Mouse (Mus musculus): ENCODE results near the gene Kdsr. TPM values are rescaled to one million over a fixed set of nuclear protein-coding genes. Genes with fewer than 3 reads are reported as not detected.
"Not testable (repeated sequence)": the region's sequence is repeated elsewhere in the genome, so short reads cannot be mapped to it uniquely, and the experiment has no call there.

Kdsr gene
- polyA plus RNA-seq, 1 experiment: 18.7 TPM

DNA sequence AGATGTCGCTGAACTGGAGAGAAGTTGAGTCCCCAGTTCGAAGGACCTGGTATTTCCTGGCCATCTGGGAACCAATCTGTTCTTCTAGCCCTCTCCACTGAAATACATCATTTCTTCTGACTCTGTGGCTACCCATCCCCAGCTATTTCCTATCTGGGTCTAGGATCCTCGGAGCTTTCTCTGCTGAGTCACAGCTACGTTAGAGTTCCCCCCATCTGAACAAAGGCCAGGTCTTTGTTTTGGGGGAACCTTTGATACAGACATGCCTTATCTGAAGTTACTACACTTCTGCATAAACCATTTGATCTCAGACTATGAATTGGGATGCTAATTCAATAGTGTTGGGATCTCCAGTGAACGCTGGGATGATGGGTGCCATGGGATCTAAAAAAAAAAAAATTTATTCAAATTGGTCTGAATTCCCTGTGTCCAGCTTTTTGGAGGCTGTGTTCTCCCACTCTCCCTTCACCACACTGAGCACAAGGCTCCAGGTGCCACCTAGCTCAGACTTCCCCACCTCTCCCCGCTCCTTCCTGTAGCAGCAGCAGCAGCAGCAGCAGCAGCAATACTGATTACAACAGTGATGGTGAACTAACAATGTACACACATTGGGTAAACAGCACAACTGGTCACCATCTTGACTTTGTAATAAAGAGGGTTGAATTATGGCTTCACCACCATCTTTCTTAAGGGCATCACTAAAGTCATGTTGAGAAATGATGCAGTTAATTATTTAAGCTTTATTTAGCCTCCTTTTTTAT is 10.8 kb downstream of the Kdsr start:
- no peak for TF ChIP-seq POLR2A (IDR thresholded peaks at IDR 0.05; ENCODE audit: extremely low read depth, insufficient read depth, low read length)
- no peak for TF ChIP-seq CTCF (IDR thresholded peaks at IDR 0.05; ENCODE audit: extremely low read depth, insufficient read depth, low read length)
- Histone ChIP-seq H3K4me3 (ENCODE audit: insufficient read depth, low read length) (no peak overlapping the region), H3K4me1 (ENCODE audit: control insufficient read depth, insufficient read depth, low read length) (no peaks in the 10 kb centered on the region; the same call in 1 of the 2 replicates), H3K27ac (ENCODE audit: insufficient read depth, low read length) (no peak overlapping the region)

DNA sequence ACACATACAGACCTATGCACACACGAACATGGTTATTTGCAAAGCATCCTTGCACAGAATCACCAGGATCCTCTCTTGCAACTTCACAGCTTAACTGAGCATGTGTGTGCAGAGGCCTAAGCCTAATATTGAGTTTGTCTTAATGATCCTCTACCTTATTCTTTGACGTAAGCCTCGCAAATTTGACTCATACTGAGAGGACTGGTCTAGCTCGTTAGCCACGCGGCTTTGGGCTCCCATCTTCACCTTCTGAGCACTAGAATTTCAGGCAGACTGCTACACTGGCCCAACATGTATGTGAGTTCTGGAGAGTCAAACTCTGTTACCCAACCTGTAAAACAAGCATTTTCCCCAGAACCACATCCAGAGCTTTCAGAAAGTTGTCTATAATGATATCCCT is 16.5 kb downstream of the Kdsr start:
- Histone ChIP-seq H3K27ac (ENCODE audit: insufficient read depth, low read length) (no peak overlapping the region), H3K4me1 (ENCODE audit: control insufficient read depth, insufficient read depth, low read length) (no peaks in the 10 kb centered on the region), H3K4me3 (ENCODE audit: insufficient read depth, low read length) (no peak overlapping the region)
- no peak for TF ChIP-seq POLR2A (IDR thresholded peaks at IDR 0.05; ENCODE audit: extremely low read depth, insufficient read depth, low read length)
- no peak for TF ChIP-seq CTCF (IDR thresholded peaks at IDR 0.05; ENCODE audit: extremely low read depth, insufficient read depth, low read length)

DNA sequence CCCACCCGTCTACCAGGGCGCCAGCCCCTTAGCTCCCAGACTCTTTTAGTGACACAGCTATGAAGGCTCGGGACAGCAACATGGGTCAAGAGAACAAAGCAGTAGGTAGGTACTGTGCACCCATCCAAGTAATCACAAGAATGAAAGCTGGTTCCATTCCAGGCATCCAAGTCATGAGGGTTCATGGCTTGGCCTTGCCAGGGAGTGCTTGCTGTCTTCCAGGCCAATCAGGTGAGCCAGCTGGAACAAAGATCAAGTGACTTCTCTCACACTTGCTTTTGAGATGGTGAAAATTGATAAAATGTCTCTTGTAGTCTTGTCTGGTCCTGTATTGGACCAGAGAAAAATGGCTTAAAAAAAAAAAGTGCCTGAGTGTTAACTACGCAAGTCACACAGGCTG is 18.8 kb downstream of the Kdsr start:
- TF ChIP-seq CTCF (IDR thresholded peaks at IDR 0.05; ENCODE audit: extremely low read depth, insufficient read depth, low read length) (no peak), POLR2A (IDR thresholded peaks at IDR 0.05; ENCODE audit: extremely low read depth, insufficient read depth, low read length) (no peak)
- Histone ChIP-seq H3K4me1 (ENCODE audit: control insufficient read depth, insufficient read depth, low read length) (no peaks in the 10 kb centered on the region), H3K27ac (ENCODE audit: insufficient read depth, low read length) (no peak overlapping the region), H3K4me3 (ENCODE audit: insufficient read depth, low read length) (no peak overlapping the region)

DNA sequence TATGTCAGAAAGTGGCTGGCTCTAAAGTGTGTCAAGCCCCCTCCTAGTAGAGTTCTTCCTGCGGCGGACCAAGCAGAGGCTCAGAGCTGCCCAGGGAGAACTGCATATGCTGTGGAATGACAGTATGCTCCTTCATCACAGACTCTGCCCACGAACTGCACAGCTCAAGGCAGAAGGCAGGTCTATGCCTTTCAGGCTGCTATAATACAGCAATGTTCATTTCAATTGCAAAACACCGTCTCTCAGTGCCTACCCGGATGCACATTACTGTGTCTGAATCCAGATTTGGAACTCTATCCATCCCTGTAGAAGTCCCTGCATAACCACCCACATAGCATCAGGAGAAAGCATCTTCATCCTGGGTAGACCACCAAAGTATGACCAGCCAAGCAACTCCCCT is 19.7 kb downstream of the Kdsr start:
- TF ChIP-seq CTCF (IDR thresholded peaks at IDR 0.05; ENCODE audit: extremely low read depth, insufficient read depth, low read length) (no peak), POLR2A (IDR thresholded peaks at IDR 0.05; ENCODE audit: extremely low read depth, insufficient read depth, low read length) (no peak)
- no peak overlapping the region for H3K27ac ChIP-seq (ENCODE audit: insufficient read depth, low read length)

DNA sequence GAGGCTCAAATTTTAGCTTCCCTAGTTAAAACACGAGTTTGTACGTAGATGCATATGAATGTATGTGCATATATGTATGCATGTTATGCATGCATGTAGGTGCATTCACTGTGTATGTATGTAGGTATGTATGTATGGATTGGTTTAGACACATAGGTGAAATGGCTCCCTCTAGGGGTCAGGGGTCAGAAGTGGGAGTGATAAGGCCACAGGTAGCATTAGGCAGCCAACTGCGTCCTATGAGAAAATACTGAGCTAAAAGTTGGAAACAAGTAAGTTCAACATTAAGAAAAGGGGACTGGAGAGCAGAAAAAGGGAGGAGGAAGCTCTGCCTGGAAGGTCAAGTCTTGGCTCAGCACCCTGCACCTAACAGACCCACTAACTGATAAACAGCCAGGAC is 21.4 kb downstream of the Kdsr start:
- no peaks in the 10 kb centered on the region for H3K4me1 ChIP-seq (ENCODE audit: control insufficient read depth, insufficient read depth, low read length)
- no peak overlapping the region for H3K4me3 ChIP-seq (ENCODE audit: insufficient read depth, low read length)
- no peak for TF ChIP-seq CTCF (IDR thresholded peaks at IDR 0.05; ENCODE audit: extremely low read depth, insufficient read depth, low read length)
- no peak for TF ChIP-seq POLR2A (IDR thresholded peaks at IDR 0.05; ENCODE audit: extremely low read depth, insufficient read depth, low read length)
- H3K27ac ChIP-seq (ENCODE audit: insufficient read depth, low read length): no peak overlapping the region

More for the DNA sequence above, 19.7 kb downstream of the Kdsr start:
- Histone ChIP-seq H3K4me3 (ENCODE audit: insufficient read depth, low read length) (no peak overlapping the region), H3K4me1 (ENCODE audit: control insufficient read depth, insufficient read depth, low read length) (no peaks in the 10 kb centered on the region)

DNA sequence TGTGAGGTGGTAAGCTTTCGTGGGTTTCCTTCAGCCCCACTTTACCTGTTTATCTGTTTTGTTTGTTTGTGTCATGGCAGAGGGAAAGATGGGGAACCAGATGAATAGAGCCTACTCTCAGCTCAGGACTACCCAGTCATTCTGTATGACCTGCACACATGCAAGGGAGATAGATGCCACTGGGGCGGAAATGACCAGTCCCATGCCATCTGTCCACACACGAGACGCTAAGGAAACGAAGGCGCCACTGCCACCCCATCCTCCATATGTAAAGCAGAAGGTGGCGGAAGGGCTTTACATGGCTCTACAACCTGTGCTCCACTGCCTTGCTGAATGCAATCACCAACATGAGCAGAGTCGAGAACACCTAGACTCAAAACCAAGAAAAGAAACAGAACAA is 23.3 kb downstream of the Kdsr start:
- Histone ChIP-seq H3K4me3 (ENCODE audit: insufficient read depth, low read length) (no peak overlapping the region), H3K27ac (ENCODE audit: insufficient read depth, low read length) (no peak overlapping the region), H3K4me1 (ENCODE audit: control insufficient read depth, insufficient read depth, low read length) (no peaks in the 10 kb centered on the region)
- TF ChIP-seq CTCF (IDR thresholded peaks at IDR 0.05; ENCODE audit: extremely low read depth, insufficient read depth, low read length) (no peak), POLR2A (IDR thresholded peaks at IDR 0.05; ENCODE audit: extremely low read depth, insufficient read depth, low read length) (no peak)

DNA sequence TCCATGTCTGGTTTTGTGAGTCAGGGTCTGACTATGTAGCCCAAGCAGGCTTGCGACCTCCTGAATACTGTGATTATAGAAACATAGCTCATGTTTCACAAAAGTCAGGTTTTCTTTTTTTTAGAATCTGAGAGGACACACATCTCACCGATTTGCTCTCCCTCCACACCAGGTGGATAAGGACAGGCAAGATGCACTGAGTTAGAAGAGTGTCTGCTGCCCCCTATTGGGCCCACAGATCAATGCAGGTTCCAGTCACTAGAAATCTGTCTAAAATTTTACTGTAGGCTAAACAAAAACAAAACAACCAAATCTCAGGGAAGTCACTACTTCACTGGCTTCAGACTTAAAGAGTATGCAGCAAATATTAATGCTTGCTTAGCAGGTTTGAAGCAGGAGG is 23.9 kb downstream of the Kdsr start:
- TF ChIP-seq CTCF (IDR thresholded peaks at IDR 0.05; ENCODE audit: extremely low read depth, insufficient read depth, low read length) (peak; percentile 72), POLR2A (IDR thresholded peaks at IDR 0.05; ENCODE audit: extremely low read depth, insufficient read depth, low read length) (no peak)
- Histone ChIP-seq H3K4me3 (ENCODE audit: insufficient read depth, low read length) (no peak overlapping the region), H3K4me1 (ENCODE audit: control insufficient read depth, insufficient read depth, low read length) (no peaks in the 10 kb centered on the region), H3K27ac (ENCODE audit: insufficient read depth, low read length) (no peak overlapping the region)

DNA sequence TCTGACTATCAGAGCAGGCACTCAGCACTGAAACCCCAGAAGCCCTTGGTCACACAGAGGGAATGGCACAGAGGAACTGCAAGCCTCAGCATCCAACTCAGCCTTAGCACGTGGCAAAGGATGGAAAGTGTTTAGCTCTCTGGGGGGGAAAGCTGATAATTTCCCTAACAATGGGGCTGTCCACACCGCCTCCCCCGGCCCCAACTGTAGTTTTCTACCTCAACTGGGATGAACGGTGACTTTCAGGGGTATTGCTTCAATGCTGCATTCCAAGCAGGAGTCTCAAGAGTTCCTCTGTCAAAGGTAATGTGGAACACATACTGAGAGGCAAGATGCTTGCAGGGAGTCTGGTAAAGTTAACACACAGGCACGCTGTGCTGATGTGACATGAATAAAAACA is 37.5 kb downstream of the Kdsr start:
- TF ChIP-seq CTCF (IDR thresholded peaks at IDR 0.05; ENCODE audit: extremely low read depth, insufficient read depth, low read length): no peak
- TF ChIP-seq POLR2A (IDR thresholded peaks at IDR 0.05; ENCODE audit: extremely low read depth, insufficient read depth, low read length): no peak
- H3K4me3 ChIP-seq (ENCODE audit: insufficient read depth, low read length): no peak overlapping the region
- H3K4me1 ChIP-seq (ENCODE audit: control insufficient read depth, insufficient read depth, low read length): no peaks in the 10 kb centered on the region
- H3K27ac ChIP-seq (ENCODE audit: insufficient read depth, low read length): no peak overlapping the region

DNA sequence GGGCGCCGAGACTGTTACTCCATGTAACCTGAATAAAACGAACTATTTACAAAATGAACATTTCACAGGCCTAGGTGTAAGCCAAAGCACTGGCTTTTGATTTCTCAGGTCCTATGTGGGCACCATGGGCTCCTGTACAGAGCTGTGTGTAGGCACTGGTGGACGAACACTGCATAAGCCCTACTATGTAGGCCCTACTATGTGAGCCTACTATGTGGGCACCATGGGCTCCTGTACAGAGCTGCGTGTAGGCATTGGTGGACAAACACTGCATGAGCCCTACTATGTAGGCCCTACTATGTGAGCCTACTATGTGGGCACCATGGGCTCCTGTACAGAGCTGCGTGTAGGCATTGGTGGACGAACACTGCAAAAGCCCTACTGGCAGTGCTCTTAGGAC is 41.8 kb downstream of the Kdsr start:
- not testable (repeated sequence) for H3K27ac ChIP-seq (ENCODE audit: insufficient read depth, low read length); H3K4me3 ChIP-seq (ENCODE audit: insufficient read depth, low read length); H3K4me1 ChIP-seq (ENCODE audit: control insufficient read depth, insufficient read depth, low read length)

DNA sequence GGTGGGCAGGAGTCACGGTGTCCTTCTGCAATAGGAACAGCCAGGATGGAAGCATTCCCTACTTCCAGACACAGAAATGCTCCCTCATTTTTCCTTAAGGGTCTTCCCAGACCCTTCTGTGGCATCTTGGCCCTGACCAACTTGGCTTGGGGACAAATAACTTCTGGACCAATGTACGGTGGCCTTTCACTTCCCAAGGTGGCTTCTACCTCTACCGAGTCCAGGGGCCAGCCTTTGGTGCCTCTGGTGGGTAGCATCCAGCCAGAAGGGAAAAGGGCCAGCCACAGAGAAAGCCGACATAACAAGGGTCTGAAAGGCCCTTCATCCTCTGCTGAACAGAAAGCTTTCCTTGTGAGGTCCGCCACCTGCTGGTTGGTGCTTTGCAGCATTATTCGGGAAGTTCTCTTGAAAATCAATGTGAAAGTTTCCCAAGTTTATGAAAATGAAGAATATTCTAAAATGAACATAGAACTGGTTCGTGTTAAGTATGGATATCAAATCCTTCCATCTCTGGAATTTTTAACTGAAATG is 42.4 kb downstream of the Kdsr start:
- H3K4me1 ChIP-seq (ENCODE audit: control insufficient read depth, insufficient read depth, low read length): 0 out of 2 replicates have a peak, but pooled peaks cover 1% of the 10 kb centered on the region
- no peak overlapping the region for H3K4me3 ChIP-seq (ENCODE audit: insufficient read depth, low read length)
- no peak overlapping the region for H3K27ac ChIP-seq (ENCODE audit: insufficient read depth, low read length)
- TF ChIP-seq POLR2A (IDR thresholded peaks at IDR 0.05; ENCODE audit: extremely low read depth, insufficient read depth, low read length): no peak
- peak; percentile 92 for TF ChIP-seq CTCF (IDR thresholded peaks at IDR 0.05; ENCODE audit: extremely low read depth, insufficient read depth, low read length)
